Mouse (Mus musculus): ENCODE measurements at regions not wholly inside any gene's neighbourhood (a gene's known extent, or its start where the extent isn't known, plus 50 kb on each side); places are given as distances from the start of the nearest gene placed in this dataset.

- TF ChIP-seq POLR2A (IDR thresholded peaks at IDR 0.05; ENCODE audit: control insufficient read depth, low read depth, low read length): no peak
- no peak for TF ChIP-seq CTCF (IDR thresholded peaks at IDR 0.05; ENCODE audit: control insufficient read depth, insufficient read depth, insufficient replicate concordance, low read depth, low read length)
These were observed 349.6 kb downstream of the Tmem232 start for GRCm38 (mm10) chr17:65190839-65191591.
